Mouse (Mus musculus): ENCODE results near the gene Atp11a. TPM values are rescaled to one million over a fixed set of nuclear protein-coding genes. Genes with fewer than 3 reads are reported as not detected.

Atp11a gene
- total RNA-seq, 2 experiments from 2014 or later: 63.2 to 64.5 TPM

DNA sequence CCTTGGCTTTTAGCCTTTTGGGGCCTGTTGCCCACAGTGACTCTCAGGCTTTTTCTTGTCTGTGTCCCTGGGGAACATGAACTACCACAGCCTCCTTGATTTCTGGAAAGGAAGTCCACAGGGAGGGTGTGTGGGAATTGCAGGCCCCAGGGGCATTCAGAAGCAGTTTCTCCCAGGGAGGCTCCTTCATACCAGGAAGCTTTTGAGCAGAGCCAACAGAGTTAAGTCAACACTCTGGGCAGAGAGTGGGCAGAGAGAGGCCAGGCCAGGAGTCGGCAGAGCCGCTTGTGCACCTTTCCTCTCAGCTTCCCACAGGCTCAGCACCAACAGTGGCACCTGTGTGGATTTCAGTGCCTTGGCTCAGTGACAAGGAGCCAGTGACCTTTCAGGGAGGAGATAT, 51.2 kb downstream of the Atp11a start:
- DNase-seq: no peak

DNA sequence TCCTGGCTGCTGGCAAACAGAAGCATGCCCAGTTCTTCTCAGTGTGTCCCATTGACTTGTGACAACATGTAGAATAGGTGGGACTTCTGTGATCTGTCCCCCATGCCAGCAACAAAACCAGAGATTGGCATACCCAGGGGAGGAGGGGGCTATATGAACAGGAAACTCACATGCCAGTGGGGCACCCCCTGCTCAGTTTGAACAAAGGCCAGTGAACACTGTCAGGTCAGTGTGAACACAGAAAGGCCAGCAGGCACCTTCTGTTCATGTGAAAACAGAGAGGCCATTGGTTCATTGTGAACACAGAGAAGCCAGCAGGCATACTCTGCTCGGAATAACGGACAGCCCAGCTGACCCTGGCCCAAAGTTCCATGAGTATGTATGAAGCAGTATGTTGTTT, 52.7 kb downstream of the Atp11a start:
- intact Hi-C loops (cut with DNase I): no loop called here

More for the DNA sequence above, 51.2 kb downstream of the Atp11a start:
- intact Hi-C loops (cut with DNase I): no loop called here

DNA sequence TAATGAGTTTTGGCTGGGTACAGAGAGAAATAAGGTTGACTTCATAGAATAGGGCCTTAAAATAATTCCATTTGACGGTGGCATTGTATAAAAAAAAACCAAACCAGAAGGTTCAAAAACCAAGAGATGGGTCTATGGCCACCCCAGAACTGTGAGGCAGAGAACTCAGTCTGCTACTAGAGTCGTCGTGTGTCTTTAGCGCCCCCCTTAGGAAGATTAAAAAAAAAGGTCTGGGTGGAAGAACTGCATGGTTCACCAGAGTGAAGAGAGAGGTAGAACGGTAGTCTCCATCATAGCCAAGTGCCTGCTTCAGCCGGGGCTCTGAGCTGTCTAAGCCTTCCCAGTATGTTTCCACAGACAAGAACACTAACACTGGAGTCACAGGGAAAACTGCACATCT, 54.4 kb downstream of the Atp11a start:
- DNase-seq: no peak
- intact Hi-C loops (cut with DNase I): no loop called here

More for the DNA sequence above, 52.7 kb downstream of the Atp11a start:
- peak; percentile 29 for DNase-seq

DNA sequence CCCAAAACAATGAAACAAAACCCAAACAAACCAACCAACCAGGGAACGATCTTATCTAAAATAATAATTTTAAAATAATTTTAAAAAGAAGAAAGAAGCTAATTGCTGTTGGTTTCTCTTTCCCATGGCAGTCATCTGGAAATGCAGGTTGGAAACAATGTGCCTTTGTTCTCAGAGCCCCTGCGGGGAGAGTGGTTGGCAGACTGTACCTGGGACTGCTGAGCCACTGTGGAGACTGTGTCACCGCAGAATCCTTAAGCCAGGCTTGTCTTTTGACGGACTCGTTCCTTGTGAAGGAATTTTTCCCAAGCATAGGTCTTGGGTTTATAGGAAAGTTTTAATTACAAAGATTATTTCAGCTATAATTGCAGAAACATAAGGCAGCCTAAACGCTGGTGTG, 59.6 kb downstream of the Atp11a start:
- no peak for DNase-seq
- intact Hi-C loops (cut with DNase I): no loop called here

DNA sequence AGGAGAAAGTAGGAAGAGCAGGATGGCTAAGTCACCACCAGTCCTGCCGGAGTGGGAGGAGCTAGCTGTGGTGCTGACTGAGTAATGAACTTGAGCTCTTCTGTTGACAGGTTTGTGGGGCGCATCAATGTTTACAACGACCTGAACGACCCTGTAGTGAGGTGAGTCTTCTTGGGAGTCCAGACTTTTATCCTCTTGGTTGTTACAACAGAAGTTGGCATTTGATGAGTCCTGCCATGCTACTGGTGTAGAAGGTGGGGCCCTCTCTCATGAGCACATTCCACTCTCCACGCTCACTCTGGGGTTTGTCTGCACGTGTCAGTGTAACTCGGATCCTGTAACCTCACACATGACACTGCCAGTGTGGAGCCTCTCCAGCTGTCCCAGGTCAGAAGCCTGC, 66.1 kb downstream of the Atp11a start:
- no peak for DNase-seq
- intact Hi-C loops (cut with DNase I): no loop called here

DNA sequence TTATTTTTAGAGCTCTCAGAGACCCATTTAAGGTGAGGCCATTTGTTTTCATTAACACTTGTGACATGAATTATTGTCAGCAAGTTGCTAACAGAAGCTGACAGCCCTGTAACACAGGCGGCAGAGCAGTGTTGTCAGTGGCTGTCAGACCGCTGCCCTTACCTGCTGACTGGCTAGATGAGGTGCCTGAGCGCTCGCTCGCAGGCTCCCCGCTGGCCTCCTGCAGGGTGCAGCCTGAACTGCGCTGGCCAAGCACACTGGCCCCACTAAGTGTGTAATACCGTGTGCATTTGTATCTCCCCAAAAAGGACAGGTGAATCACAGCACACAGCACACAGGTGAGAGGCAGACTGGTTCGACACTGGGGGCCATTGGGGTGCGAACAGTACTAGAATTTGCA, 67.7 kb downstream of the Atp11a start:
- intact Hi-C loops (cut with DNase I): no loop called here
- DNase-seq: no peak

DNA sequence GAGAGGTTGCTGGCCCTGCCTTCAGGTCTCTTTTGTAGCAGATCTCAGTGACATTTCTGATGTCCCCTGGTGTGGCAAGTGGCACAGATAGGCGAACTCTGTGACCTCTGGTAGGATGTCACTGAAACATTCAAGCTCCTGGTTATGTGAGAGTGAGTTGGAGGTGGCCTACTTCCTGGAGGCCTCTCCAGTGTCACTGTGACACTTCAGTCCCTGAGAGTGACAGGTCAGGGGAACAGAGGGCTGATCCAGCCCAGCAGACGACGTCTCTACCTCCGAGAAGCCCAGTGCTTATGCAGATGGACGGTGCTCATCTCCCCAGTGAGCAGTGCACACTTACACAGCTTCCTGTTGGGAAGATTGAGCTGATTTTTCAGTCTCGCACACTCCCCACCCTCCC, 68.4 kb downstream of the Atp11a start:
- no peak for DNase-seq
- intact Hi-C loops (cut with DNase I): no loop called here

DNA sequence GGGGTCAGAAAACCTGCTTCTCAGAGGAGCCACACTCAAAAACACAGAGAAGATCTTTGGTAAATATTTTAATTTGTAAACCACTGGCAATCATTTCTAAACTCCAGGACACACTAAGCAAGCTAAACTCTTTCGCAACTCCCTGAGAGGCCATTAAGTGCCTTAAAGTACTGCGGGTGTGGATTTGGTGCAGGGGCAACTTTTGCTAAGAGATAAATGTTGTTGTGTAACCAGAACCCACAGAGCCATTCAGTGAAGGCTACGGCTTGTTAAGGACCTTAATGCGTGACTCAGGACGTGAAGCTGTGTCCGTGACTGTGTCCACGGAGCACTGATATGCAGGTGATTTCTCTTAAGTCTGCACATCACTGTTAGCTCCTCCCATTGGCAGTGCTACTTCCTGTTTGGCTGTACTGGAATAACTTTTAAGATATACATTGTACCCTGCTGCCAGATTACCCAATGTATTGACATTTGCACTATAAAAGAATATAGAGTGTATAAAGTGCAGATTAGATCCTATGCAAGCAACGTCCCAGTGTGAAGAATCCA, 68.9 kb downstream of the Atp11a start:
- intact Hi-C loops (cut with DNase I): no loop called here
- no peak for DNase-seq

DNA sequence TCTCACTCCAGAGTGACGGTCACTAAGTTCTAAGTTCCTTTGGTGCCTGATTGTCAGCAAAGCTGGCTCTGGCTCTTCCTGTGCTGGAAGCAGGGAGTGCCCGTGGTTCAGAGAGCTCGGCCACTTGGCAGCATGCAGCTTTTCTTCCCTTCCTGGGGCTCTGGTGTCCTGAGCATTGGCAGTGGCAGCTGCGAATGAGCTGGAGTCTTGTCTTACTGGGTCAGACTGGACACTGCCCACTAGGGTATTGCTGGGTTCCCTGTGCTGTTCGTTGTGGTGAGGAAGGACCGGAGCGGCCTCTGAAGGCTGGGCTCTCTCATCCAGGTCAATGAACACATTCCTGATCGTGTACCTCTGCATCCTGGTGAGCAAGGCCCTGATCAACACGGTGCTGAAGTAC, 70.3 kb downstream of the Atp11a start:
- intact Hi-C loops (cut with DNase I): no loop called here
- no peak for DNase-seq

DNA sequence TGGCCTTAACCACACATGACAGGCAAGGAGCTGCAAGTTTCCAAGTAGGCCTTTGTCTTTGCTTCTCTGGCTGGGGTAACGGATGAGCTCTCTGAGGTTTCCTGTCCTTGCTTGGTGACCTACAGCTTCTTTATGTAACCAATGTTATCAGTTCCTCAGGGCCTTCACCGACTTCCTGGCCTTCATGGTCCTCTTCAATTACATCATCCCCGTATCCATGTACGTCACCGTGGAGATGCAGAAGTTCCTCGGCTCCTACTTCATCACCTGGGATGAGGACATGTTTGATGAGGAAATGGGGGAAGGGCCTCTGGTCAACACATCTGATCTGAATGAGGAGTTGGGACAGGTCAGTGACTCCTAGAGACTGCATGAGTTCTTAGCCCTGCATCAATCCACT, 71.5 kb downstream of the Atp11a start:
- DNase-seq: no peak
- intact Hi-C loops (cut with DNase I): no loop called here

DNA sequence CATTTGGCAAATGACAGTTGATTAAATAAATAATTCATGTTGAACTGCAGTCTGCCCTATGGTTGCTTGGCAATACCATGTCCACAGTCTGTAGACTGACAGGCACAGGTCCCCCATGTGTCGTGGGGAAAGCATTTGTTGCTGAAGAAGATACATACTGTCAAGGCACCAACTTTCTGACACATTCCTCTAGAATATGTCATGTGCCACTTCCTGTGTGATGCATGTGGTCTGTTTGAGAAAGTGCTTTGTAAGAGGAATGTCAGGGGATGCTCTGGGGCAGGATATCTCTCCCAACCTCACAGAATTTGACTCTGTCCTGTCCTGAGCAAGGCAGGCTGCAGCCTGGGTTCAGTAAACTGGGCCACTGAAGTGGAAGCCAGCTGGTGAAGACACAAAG, 72.6 kb downstream of the Atp11a start:
- DNase-seq: no peak
- intact Hi-C loops (cut with DNase I): no loop called here

DNA sequence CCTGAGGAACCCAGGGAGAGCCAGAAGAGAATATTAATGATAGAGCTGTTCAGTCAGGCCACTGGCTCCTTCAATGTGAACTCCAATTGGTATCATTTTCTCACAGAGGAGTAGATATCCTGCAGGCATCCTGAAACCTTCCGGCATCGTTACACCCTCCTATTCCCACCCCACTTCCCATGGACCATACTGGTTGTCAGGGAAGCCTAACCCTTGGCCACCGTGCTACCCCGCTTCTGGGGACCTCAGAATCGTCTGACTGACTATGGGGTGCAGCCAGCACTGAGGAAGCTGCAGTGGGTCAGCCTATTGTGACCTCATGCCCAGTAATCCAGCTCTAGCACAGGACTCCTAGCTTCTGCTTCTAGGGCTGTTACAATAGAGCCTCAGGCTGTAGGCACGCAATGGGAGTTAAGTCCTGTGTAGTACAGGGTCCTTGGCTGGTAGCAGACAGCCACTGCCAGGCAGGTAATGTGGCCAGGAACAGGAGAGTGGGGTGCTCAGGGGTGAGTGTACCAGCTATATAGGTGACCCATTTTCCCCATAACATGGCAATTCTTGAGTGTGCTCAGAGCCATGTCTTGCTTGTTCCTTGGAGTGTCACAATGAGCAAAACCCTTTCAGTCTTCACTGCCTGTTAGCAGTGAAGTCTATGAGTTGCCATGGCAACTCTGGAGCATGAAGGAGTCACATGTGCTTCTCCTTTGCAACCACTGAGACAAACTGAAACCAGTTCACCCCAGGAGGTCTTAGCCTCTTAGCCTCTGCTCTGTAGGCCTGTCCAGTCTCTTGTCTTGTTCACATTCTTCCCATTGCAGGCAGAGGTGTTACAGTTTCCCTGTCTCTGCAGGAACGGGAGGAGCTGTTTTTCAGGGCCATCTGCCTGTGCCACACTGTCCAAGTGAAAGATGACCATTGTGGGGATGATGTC, 75.1 kb downstream of the Atp11a start:
- no peak for DNase-seq
- intact Hi-C loops (cut with DNase I): no loop called here

DNA sequence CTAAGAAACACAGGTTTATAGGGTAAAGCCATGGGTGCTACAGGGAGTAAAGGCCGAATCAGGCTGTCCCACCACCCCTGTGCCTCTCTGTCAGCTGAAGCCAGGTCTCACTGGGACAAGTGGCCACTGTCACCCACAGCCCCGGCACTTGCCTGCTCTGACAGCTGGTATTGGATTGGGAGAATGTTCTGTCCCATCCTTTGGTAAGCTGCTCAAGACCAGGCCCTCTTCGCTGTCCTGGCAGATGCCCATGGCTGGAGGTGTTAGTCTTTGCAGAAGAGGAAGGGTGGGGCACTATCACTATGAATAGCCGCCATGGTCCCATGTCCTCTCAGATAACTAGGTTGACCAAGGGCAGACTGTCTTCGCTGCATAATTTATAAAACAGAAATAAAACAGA, 76.8 kb downstream of the Atp11a start:
- intact Hi-C loops (cut with DNase I): no loop called here
- DNase-seq: no peak

DNA sequence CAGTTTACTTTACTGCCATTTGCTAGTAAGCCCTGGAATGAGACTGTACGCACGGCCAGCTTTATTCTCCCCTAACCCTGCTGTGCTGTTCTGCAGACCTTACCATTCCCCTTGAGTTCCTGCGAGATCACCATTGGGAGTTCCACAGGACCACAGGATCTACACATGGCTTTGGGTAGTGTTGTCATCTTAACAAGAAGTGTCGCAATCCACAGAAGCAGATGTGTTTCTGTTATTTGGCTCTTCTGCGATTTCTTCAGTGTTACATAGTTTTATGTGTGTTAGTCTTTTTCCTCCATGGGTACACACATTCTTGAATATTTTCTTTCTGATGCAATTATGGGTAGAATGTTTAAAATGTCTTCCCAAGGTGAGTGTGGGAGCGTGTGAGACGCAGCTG, 84.0 kb downstream of the Atp11a start:
- no peak for DNase-seq
- intact Hi-C loops (cut with DNase I): no loop called here

DNA sequence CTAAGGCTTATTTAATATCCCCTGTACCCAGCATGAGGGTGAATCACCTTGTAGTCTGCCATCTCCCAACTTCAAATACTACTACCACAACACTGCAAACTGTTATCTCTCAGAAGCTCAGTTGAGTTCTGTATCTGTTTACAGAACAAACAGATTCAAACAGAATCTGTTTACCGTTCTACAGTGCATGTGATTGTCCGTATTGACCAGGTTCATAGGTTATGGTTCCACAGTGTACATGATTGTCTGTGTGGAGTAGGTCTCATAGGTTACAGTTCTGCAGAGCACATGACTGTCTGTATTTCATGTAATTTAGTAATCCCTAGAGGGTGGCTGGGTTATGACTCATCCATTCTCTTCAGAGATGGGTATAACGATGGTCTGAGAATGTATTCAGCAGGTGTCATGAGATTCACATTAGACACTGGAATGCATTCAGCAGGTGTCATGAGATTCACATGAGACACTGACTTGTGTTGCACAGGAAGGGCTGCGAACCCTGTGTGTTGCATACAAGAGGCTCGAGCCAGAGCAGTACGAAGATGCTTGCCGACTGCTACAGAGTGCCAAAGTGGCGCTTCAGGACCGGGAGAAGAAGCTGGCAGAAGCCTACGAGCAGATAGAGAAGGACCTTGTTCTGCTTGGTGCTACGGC, 85.7 kb downstream of the Atp11a start:
- intact Hi-C loops (cut with DNase I): no loop called here
- no peak for DNase-seq

DNA sequence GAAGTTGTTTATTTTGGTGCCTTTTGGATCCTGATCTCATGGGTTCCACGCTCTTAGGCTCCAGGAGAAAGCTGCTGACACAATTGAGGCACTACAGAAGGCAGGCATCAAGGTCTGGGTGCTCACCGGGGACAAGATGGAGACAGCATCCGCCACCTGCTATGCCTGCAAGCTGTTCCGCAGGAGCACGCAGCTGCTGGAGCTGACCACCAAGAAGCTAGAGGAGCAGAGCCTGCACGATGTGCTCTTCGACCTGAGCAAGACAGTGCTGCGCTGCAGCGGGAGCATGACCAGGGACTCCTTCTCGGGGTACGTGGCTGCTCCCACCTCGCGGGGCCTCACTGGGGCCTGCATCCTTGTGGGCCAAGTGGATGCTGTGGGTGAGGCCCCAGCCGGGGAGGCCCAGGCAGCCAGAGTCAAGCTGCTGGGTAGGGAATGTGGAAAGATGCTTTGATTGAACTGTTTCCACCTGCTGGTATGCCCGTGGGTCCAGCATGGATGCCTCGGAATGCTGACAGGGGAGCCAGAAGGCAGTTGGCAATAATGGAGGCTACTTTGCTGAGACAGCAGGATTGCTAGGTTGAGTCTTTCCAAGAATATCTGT, 87.6 kb downstream of the Atp11a start:
- intact Hi-C loops (cut with DNase I): no loop called here
- no peak for DNase-seq

DNA sequence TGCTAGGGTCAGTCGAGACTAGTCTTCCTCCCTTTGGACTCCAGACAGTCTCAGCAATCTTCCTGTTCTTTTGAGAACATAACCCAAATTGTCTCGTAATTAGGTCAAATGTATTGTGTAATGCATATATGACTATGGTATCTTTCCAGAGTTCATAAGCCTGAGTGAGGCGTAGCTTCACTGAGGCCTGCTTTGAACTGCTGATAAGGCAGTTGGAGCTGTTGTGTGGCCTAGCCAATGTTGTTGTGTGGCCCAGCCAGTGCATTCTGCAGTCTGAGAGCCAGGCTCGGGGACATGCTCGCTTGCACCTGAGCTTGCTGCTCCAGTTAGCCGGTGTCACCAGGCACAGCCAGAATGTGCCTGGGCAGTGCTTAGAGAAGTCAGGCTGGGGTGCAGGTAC, 89.6 kb downstream of the Atp11a start:
- intact Hi-C loops (cut with DNase I): no loop called here
- DNase-seq: no peak

DNA sequence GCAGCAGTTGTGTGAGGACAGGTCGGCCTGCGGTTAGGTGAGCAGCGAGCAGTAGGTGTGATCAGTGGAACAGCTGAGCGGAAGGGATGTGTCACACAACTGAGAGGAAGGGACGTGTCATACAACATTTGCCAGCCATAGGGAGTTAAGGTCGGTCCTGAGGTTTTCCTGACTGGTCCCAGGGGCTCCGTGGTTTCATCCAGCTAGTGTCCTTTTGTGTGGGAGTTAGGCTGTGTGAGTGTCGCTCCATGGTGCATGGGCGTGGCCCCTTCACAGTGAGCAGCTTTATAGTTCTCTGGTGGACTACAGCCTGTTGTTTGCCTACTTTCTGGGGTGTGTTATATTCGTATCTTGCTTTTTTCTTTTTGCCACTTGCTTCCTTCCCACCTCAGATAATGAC, 94.4 kb downstream of the Atp11a start:
- no peak for DNase-seq
- intact Hi-C loops (cut with DNase I): no loop called here

DNA sequence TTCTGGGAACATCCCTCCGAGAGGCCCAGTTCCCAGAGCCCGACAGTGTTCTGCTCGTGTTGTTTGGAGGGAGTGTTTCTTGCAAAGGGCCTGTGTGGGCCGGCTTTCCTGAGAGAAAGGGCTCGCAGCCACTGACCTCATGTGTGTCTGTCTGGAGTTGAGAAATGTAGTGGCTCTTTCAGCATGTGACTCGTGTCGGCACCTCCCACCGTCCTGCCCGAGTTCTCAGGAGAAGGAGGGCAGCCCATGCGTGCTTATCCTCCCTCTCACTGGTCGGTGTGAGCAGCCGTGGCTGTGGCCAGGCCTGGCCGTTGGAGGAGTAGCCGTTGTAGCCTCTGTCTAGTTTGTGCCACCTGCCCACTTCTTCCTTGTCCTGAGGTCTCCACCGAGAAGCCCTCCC, 99.2 kb downstream of the Atp11a start:
- no peak for DNase-seq
- intact Hi-C loops (cut with DNase I): no loop called here

DNA sequence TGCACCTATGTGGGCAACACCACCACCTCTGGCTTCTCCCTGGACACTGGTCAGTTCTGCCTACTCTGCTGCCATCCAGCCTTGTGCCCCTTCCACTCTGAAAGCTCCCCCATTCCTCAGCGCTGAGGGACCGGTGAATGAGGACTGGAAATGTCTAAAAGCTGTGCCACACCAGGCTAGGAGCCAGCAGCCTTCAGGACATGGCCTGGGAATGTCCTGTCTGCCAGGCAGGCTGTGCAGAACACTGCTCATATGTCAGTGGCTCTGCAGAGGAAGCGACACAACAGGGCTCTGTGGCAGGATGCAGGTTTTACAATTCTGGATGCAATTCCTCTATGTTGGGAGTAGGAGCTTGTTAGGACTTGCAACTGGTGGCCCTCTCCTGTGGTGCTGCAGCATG, 106.2 kb downstream of the Atp11a start:
- DNase-seq: peak; percentile 43
- intact Hi-C loops (cut with DNase I): no loop called here

DNA sequence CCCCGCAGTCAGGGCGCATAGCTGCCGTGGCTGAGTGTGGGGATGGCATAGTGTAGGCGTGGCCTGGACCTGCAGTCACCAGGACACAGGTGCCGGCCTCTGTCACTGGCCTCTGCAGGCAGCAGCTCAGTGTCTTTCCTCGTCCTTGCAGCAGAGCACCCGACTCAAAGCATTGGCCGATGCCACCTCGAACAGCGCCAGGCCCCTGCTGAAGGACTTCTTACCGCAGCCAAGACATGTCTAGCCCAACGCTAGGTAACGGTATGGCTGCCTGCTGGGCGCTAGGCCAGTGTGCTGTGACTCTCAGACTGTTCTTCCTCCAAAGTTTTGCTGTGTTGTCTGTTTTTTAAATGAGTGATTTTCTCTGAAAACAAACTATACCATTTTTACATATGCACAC, 106.8 kb downstream of the Atp11a start:
- intact Hi-C loops (cut with DNase I): no loop called here
- DNase-seq: peak; percentile 23

DNA sequence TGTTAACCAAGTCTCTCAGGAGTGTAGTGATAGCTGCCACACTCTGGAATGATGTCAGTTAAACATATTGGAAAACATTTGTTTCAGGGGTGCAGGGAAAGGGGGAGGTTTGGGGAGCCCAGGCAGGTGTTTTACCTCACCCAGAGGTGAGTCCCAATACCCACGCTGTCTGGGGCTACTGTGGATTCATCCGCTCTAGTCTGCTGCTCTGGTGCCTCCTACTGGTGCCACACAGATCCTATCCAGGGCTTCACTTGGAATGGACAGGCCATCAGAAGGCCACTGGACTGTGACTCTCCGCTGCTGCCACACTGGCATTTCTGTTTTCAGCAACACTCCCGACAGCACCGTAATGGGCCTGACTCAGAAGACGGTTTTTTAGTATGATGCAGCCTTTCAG, 109.0 kb downstream of the Atp11a start:
- intact Hi-C loops (cut with DNase I): no loop called here
- DNase-seq: no peak
